Mouse (Mus musculus) right cerebral cortex, postnatal 4 days (tissue): ENCODE measurements around the gene Hapln2.
A peak's percentile ranks its signal among the peaks of the same experiment; 100 is the strongest.

Source experiments
- DNase-seq: peaks from one replicate; pipeline ENCODE4 v3.0.0-alpha.2; 2022

The Hapln2 gene

DNA sequence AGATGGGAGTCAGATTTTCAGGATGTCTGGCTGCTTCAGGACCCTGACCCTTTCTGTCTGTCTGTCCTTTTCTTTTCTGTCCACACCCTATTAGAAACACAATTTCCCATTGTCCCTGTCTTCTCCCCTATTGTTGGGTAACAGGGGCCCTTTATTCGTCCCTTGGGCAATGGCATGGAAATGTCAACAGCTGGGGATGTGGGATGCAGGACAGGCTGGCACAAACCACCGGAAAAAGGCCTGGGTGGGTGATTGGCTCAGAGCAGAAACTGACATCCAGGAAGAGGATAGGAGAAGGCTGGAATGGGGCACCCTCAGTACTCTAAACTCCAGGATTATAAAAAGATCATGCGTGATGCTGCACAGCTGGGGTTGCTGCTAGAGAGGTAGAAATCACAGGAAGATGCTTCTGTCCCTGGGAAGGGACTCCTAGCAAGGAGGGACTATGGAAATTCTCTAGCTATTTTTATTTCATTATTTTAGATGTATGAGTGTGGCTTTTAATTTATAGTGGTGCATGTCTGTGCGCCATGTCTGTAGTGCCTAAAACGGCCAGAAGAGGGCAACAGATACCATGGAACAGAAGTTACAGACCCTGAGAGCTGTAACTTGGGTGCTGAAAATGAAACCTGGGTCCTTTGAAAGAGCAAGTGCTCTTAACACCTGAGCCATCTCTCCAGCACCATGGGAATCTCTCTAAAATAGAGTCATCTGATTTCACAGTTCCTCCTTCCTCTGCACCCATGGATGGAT lies at the start of gene Hapln2:
TSS of gene Hapln2 (minus strand) at position 150 of the 753 bp plus-strand sequence.
- DNase-seq = no peak

DNA sequence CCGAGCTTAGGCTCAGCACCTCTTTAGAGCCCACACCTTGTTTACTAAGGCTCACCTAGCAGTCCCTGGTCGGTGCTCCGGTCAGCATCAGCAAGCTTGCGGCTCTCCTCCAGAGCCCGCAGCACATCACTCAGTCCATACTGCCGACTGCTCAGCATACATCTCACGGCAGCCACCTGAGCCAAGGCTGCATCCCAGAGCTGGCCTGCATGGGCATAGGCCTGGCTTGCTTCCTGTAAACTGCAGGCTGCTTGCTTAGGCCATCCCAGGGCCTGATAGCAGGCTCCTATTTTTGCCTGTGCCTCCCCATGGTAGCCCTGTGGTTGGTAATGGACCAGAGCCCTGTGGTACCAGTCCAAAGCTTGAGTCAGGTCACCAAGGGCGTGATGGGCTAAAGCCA lies 47.4 kb upstream of the Hapln2 start:
- DNase-seq = no peak

- no peak for DNase-seq
Observed at GRCm38 (mm10) chr3:88074351-88074750, 47.0 kb upstream of the Hapln2 start.

- no peak for DNase-seq
Observed at GRCm38 (mm10) chr3:88073631-88074030, 46.2 kb upstream of the Hapln2 start.

- peak; percentile 88 for DNase-seq
Observed at GRCm38 (mm10) chr3:88071783-88072182, 44.4 kb upstream of the Hapln2 start.

DNA sequence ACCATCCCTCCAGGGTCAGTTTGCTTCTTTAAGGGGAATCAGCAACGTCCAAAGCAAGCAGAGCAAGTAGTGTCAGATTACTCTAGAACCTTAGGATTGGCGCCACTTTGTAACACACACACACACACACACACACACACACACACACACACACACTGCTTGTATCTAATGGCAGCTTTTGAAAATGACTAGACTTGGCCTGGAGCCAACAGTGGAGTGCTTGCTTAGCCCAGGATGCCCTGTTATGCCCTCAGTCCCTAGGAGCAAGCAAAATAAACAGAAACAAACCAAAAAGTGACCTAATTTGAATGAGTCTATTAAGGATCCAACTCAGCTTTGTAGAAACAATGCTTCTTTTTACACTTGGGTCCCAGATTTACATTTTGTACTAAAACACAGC lies 41.0 kb upstream of the Hapln2 start:
- DNase-seq = no peak

- peak; percentile 85 for DNase-seq
Observed at GRCm38 (mm10) chr3:88057902-88058696, 30.7 kb upstream of the Hapln2 start, which contains the start of gene Naxe. Gene Naxe, minus strand, starts transcription at chr3:88058495.

- DNase-seq = no peak
Observed at GRCm38 (mm10) chr3:88057030-88057429, 29.6 kb upstream of the Hapln2 start.

- no peak for DNase-seq
Observed at GRCm38 (mm10) chr3:88049532-88049931, 22.1 kb upstream of the Hapln2 start.

- DNase-seq = peak; percentile 82
Observed at GRCm38 (mm10) chr3:88042661-88043421, 15.5 kb upstream of the Hapln2 start, which contains the start of gene Gpatch4. Gene Gpatch4, plus strand, starts transcription at chr3:88043108.

- no peak for DNase-seq
Observed at GRCm38 (mm10) chr3:88035561-88036293, 8.3 kb upstream of the Hapln2 start.

DNA sequence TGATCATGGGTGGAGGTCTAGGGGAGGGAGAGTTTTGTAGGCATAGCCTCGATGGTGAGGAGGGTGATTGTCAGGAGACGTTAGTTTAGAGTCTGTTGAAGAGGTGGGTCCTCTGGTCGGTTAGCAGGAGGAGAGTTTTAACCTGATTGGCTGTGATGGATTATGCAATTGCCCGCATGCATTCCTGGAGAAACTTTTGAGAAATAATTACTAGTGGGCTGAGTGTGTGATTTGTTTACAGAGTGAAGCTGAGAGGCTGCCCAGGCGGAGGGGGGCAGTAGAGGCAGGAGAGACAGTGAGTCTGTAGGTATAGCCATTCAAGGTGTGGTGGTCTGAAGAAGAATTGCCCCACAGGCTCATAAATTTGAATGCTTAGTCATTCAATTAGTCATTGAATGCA lies 6.1 kb upstream of the Hapln2 start:
- no peak for DNase-seq

DNA sequence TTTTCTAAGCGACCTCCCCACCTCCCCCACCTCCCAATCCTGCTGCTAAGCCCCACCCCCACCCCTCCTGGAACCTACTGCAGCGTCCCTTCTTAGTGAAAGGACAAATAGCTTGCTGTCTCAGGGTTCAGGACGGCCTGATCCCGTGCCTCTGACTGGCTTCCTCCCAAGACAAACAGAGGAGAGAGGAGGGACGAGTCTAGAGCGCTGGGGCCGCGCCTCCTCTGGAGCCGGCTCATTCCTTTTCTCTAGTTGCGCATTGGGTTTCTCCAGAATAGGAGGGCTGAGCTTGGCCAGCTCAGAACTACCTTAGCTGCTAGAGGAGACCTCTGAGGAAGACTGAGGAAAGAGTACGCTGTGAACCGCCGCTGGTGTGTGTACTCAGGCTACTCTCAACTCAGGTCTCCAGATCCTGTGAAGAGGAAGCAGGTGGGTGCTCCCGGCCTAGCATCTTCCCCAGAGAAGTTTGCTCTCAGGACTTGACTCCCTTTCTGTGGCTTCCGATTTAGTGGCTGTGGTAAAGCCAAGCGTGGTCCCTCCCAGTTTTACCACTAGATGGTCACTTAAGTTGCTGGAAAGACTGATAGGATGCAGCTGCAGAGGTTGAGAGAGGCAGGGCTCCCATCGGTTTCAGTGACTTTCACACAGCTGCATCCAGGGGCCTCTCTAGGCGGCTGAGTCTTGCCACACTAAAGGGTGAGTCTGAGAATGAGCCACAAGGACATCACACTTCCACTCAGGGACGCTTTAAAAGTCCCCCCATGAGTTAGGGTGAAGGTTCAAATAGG lies 3.4 kb upstream of the Hapln2 start:
- DNase-seq = no peak

GRCm38 (mm10) chr3:88026823-88027222 lies 560 bp downstream of the Hapln2 start:
- no peak for DNase-seq

GRCm38 (mm10) chr3:88023192-88024074 lies 4.0 kb downstream of the Hapln2 start:
- DNase-seq = peak; percentile 21

- peak; percentile 56 for DNase-seq
Observed at GRCm38 (mm10) chr3:88022322-88023191, 4.8 kb downstream of the Hapln2 start.

DNA sequence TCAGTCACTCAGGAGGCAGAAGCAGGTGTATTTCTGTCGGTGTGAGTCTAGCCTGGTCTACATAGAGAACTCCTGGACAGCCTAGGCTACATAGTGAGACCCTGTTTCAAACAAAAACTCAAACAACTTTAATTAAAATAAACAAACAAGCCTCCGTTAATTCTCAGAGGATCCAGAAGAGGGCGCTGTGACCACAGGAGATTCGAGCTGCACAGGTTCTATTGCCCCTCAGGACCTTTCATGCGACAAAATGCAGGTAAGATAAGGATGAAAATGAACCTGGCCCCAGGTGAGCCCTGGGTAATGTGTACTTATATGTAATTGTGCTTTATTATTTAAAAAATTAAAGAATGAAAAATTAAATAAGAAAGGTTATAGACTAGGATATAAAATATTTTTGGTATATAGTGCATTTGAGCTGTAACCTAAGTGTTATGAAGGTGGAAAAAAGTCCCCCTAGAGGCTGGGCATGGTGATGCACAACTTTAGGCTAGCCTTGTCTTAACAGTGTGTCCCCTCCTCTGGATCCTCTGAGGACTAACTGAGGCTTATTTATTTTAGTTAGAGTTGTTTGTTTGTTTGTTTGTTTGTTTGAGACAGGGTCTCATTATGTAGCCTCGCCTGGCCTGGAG lies 16.6 kb downstream of the Hapln2 start:
- DNase-seq = peak; percentile 22

DNA sequence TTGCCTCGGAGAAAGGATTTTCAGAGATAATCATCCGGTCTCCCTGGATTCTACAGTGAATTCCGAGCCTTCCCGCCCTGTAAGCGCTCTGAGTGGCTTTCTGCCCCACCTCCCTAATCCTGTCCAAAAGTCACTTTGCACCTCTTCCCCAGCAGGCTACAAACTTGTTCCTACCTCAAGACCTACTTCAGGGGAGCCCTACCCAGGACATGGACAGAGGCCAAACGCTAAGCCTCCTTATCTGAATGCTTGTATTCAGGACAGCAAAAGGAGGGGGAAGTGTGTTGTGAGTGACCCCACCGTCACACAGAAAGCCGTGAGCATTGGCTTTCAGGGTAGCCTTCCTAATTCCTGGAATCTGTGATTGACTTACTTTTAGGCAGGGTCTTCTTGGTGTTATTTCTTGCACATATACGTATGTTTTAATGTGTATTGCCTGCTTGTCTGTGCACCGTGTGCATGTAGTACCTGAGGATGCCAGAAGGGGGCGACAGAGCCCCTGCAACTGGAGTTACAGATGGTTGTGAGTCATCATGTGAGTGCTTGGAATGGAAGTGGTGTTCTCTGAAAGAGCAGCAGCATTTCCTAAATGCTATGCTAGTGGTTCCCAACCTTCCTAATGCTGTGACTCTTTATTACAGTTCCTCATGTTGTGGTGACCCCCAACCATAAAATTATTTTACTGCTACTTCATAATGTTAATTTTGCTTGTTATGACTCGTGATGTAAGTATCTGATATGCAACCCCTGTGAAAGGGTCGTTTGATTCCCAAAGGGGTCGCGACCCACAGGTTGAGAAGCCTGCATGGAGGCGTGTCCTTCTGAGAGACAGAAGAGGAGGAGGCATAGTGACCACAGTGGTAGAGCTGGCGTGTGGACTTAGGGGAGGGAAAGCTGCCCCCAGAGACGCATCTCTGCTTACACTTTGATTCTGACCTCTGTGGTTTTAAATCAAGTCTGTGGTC lies 21.3 kb downstream of the Hapln2 start:
- DNase-seq = no peak
